Mouse (Mus musculus) ES-Bruce4 (cell line): Measurements from ENCODE around the gene Olfr317. TPM values are rescaled to one million over a fixed set of nuclear protein-coding genes. Genes with fewer than 3 reads are reported as not detected.

Experiments used
- H3K27ac ChIP-seq: 2 replicates; pipeline ENCODE4 v1.5.1; 2012; ENCODE audit warnings: low read length, inconsistent platforms; ENCODE audit not compliant: insufficient read depth
- H3K27me3 ChIP-seq: 2 replicates; pipeline ENCODE4 v1.6.1; 2012; ENCODE audit warnings: mild to moderate bottlenecking, low read length, inconsistent platforms; ENCODE audit not compliant: control insufficient read depth, poor library complexity, insufficient read depth, severe bottlenecking
- H3K36me3 ChIP-seq: 2 replicates; pipeline ENCODE4 v1.6.1; 2012; ENCODE audit warnings: inconsistent platforms, mild to moderate bottlenecking, low read length, moderate library complexity; ENCODE audit not compliant: control insufficient read depth, poor library complexity, insufficient read depth, severe bottlenecking
- H3K4me1 ChIP-seq: one replicate; pipeline ENCODE4 v1.8.1; 2011; ENCODE audit warnings: low read length; ENCODE audit not compliant: control insufficient read depth, insufficient read depth
- H3K4me3 ChIP-seq: 2 replicates; pipeline ENCODE4 v1.5.1; 2011; ENCODE audit warnings: low read depth, mild to moderate bottlenecking, low read length
- H3K9ac ChIP-seq: 2 replicates; pipeline ENCODE4 v1.6.1; 2012; ENCODE audit warnings: low read depth, mild to moderate bottlenecking, inconsistent platforms; ENCODE audit not compliant: poor library complexity, severe bottlenecking
- H3K9me3 ChIP-seq: replicated peaks from 2 replicates; pipeline ENCODE4 v1.6.1; 2012; ENCODE audit warnings: mild to moderate bottlenecking, low read length, inconsistent platforms; ENCODE audit not compliant: control insufficient read depth, poor library complexity, insufficient read depth, severe bottlenecking
- CTCF ChIP-seq: IDR thresholded peaks from one replicate; pipeline ENCODE4 v1.8.1; 2011; ENCODE audit warnings: low read depth, low read length
- EP300 ChIP-seq: IDR thresholded peaks from 2 replicates; pipeline ENCODE4 v1.6.1; 2011; ENCODE audit warnings: low read depth, low read length; ENCODE audit not compliant: insufficient read depth
- POLR2A ChIP-seq: IDR thresholded peaks from one replicate; pipeline ENCODE4 v1.8.1; 2011; ENCODE audit warnings: low read length; ENCODE audit not compliant: insufficient read depth
- polyA plus RNA-seq: library from polyadenylated mRNA; stranded (reverse); fragments of >200 nt; gene quantifications from 2 replicates; pipeline ENCODE4 v1.2.4, GENCODE M21; 2011; ENCODE audit warnings: low read depth; ENCODE audit not compliant: missing spikeins, insufficient read depth, insufficient read length

The Olfr317 gene
- polyA plus RNA-seq, 1 experiment: not detected

GRCm38 (mm10) chr11:58709086-58709485, 29.9 kb downstream of the Olfr317 start:
- Histone ChIP-seq H3K4me1 (no peaks in the 10 kb centered on the region), H3K27ac (no peak overlapping the region), H3K9me3 (no peaks in the 10 kb centered on the region), H3K9ac (no peak overlapping the region), H3K27me3 (no peaks in the 10 kb centered on the region), H3K4me3 (no peak overlapping the region), H3K36me3 (no peaks in the 10 kb centered on the region)
- no peak for TF ChIP-seq EP300
- no peak for TF ChIP-seq POLR2A
- TF ChIP-seq CTCF: no peak

- no peak within 1 kb of the TSS for H3K27ac ChIP-seq
- no peaks in the 10 kb centered on the region for H3K27me3 ChIP-seq
- no peak for TF ChIP-seq POLR2A
- TF ChIP-seq CTCF: no peak
- TF ChIP-seq EP300: no peak
- H3K36me3 ChIP-seq: no peaks in the 10 kb centered on the region
- H3K4me1 ChIP-seq: no peaks in the 10 kb centered on the region
- no peak within 1 kb of the TSS for H3K9ac ChIP-seq
- H3K4me3 ChIP-seq: no peak within 1 kb of the TSS
- H3K9me3 ChIP-seq: peaks cover 24% of the 10 kb centered on the region
Observed at GRCm38 (mm10) chr11:58698862-58699261, 40.1 kb downstream of the Olfr317 start, which contains the start of gene Olfr319. Gene Olfr319, plus strand, starts transcription at chr11:58699162.

Other genes starting within 250 kb of the Olfr317 start
- gene Olfr332, start 246.7 kb downstream of the Olfr317 start, polyA plus RNA-seq: not detected in 2 replicates
- not detected in 2 replicates for gene Olfr331, start 236.6 kb downstream of the Olfr317 start, polyA plus RNA-seq
- not detected in 2 replicates for gene Olfr330, start 204.4 kb downstream of the Olfr317 start, polyA plus RNA-seq
- not detected in 2 replicates for gene Olfr329-ps, start 192.8 kb downstream of the Olfr317 start, polyA plus RNA-seq
- gene Olfr328, start 183.6 kb downstream of the Olfr317 start, polyA plus RNA-seq: not detected in 2 replicates
- gene Olfr224, start 168.7 kb downstream of the Olfr317 start, polyA plus RNA-seq: not detected in 2 replicates
- not detected in 2 replicates for gene Olfr325, start 161.5 kb downstream of the Olfr317 start, polyA plus RNA-seq
- gene Olfr324, start 144.1 kb downstream of the Olfr317 start, polyA plus RNA-seq: not detected in 2 replicates
- not detected in 2 replicates for gene 2210407C18Rik, start 123.1 kb downstream of the Olfr317 start, polyA plus RNA-seq
- not detected in 2 replicates for gene Olfr323, start 108.7 kb downstream of the Olfr317 start, polyA plus RNA-seq
- gene Trim58, start 98.7 kb downstream of the Olfr317 start, polyA plus RNA-seq: not detected in 2 replicates
- not detected in 2 replicates for gene Olfr322, start 80.4 kb downstream of the Olfr317 start, polyA plus RNA-seq
- gene Olfr320, start 58.1 kb downstream of the Olfr317 start, polyA plus RNA-seq: not detected in 2 replicates
- not detected in 2 replicates for gene Olfr319, start 40.0 kb downstream of the Olfr317 start, polyA plus RNA-seq
- not detected in 2 replicates for gene Olfr318, start 15.2 kb downstream of the Olfr317 start, polyA plus RNA-seq
- gene Olfr316, start 13.5 kb upstream of the Olfr317 start, polyA plus RNA-seq: not detected in 2 replicates
- gene Olfr315, start 34.0 kb upstream of the Olfr317 start, polyA plus RNA-seq: not detected in 2 replicates
- not detected in 2 replicates for gene Olfr314, start 43.7 kb upstream of the Olfr317 start, polyA plus RNA-seq
- gene Fam183b, start 62.7 kb upstream of the Olfr317 start, polyA plus RNA-seq: not detected in 2 replicates
- gene Olfr313, start 75.8 kb upstream of the Olfr317 start, polyA plus RNA-seq: not detected in 2 replicates
- not detected in 2 replicates for gene Olfr312, start 90.0 kb upstream of the Olfr317 start, polyA plus RNA-seq
- gene Olfr311, start 100.0 kb upstream of the Olfr317 start, polyA plus RNA-seq: not detected in 2 replicates
- gene Gm12258, start 107.9 kb upstream of the Olfr317 start, polyA plus RNA-seq: 3.2 and 5.2 TPM in 2 replicates
- gene 2810021J22Rik, start 128.0 kb upstream of the Olfr317 start, polyA plus RNA-seq: 6.9 and 7.7 TPM in 2 replicates
- gene Zfp39, start 165.0 kb upstream of the Olfr317 start, polyA plus RNA-seq: 5.1 and 6.1 TPM in 2 replicates
- not detected in 2 replicates for gene Btnl10, start 178.7 kb upstream of the Olfr317 start, polyA plus RNA-seq
- gene Rnf187, start 199.7 kb upstream of the Olfr317 start, polyA plus RNA-seq: 104 and 105 TPM in 2 replicates
- 7.7 and 8.0 TPM in 2 replicates for gene Hist3h2ba, start 209.7 kb upstream of the Olfr317 start, polyA plus RNA-seq
- 2.9 and 3.7 TPM in 2 replicates for gene Hist3h2a, start 215.5 kb upstream of the Olfr317 start, polyA plus RNA-seq
- gene Trim17, start 215.5 kb upstream of the Olfr317 start, polyA plus RNA-seq: not detected in 2 replicates
- gene Trim11, start 238.9 kb upstream of the Olfr317 start, polyA plus RNA-seq: 22.5 and 25.6 TPM in 2 replicates